Mouse (Mus musculus) embryonic facial prominence, embryonic 13.5 days (tissue): ENCODE results near the gene Duox2. TPM values are rescaled to one million over a fixed set of nuclear protein-coding genes. Genes with fewer than 3 reads are reported as not detected.

Source experiments
- ATAC-seq: fragments of 200-750 bp; cut with Nextera tagmentation; 2 replicates; pipeline ENCODE4 v1.8.0; 2017; ENCODE audit warnings: low read depth; ENCODE audit not compliant: insufficient number of reproducible peaks, insufficient read depth, low FRiP score, low TSS enrichment
- H3K27ac ChIP-seq: fragments of 300-500 bp; sonication (generic); 2 replicates; pipeline ENCODE4 v1.5.1; 2015; ENCODE audit warnings: moderate library complexity, mild to moderate bottlenecking, inconsistent platforms
- H3K27me3 ChIP-seq: fragments of 300-500 bp; sonication (generic); 2 replicates; pipeline ENCODE4 v1.6.1; 2015; ENCODE audit warnings: mild to moderate bottlenecking, inconsistent platforms
- H3K36me3 ChIP-seq: fragments of 300-500 bp; sonication (generic); 2 replicates; pipeline ENCODE4 v1.6.1; 2015; ENCODE audit warnings: mild to moderate bottlenecking, inconsistent platforms
- H3K4me1 ChIP-seq: fragments of 300-500 bp; sonication (generic); 2 replicates; pipeline ENCODE4 v1.6.1; 2015; ENCODE audit warnings: inconsistent platforms
- H3K4me2 ChIP-seq: fragments of 300-500 bp; sonication (generic); 2 replicates; pipeline ENCODE4 v1.6.1; 2015; ENCODE audit warnings: moderate library complexity, mild to moderate bottlenecking, inconsistent platforms
- H3K4me3 ChIP-seq: fragments of 300-500 bp; sonication (generic); 2 replicates; pipeline ENCODE4 v1.5.1; 2015; ENCODE audit warnings: mild to moderate bottlenecking, inconsistent platforms
- H3K9ac ChIP-seq: fragments of 300-500 bp; sonication (generic); 2 replicates; pipeline ENCODE4 v1.6.1; 2015; ENCODE audit warnings: mild to moderate bottlenecking, inconsistent platforms
- H3K9me3 ChIP-seq: fragments of 300-500 bp; sonication (generic); 2 replicates; pipeline ENCODE4 v1.6.1; 2016; ENCODE audit warnings: inconsistent platforms
- WGBS: fragments of 180-500 bp; shearing (Covaris S2); methylation state at CpG from one replicate; pipeline ENCODE4 v1.1.7; 2015; ENCODE audit warnings: mixed read lengths; 5-methylcytosine and 5-hydroxymethylcytosine counted together
- polyA plus RNA-seq: library from polyadenylated mRNA; unstranded; fragments of >200 nt; fragmentation: Nextera tagmentation; extraction: Ambion mirVana; gene quantifications from 2 replicates; pipeline ENCODE4 v1.2.1, GENCODE M21; 2015

Gene Duox2
- polyA plus RNA-seq, 1 experiment from 2014 or later: 0.14 TPM

GRCm38 (mm10) chr2:122233759-122234557 lies 64.3 kb downstream of the Duox2 start:
- Histone ChIP-seq H3K4me1 (peaks cover 6% of the 10 kb centered on the region), H3K27ac (peak overlapping the region; percentile 73), H3K27me3 (no peaks in the 10 kb centered on the region), H3K9ac (peak overlapping the region; percentile 75), H3K4me3 (peak overlapping the region; percentile 59), H3K4me2 (peak overlapping the region; percentile 83), H3K9me3 (no peaks in the 10 kb centered on the region), H3K36me3 (no peaks in the 10 kb centered on the region)
- WGBS: 4% methylated on average over 26 of the region's 26 CpGs
- ATAC-seq: peak; percentile 18; the same call in 1 of the 2 replicates

- H3K27me3 ChIP-seq: no peaks in the 10 kb centered on the region
- H3K9me3 ChIP-seq: no peaks in the 10 kb centered on the region
- peaks cover 6% of the 10 kb centered on the region for H3K4me1 ChIP-seq
- peak overlapping the region; percentile 73; the same call in 1 of the 2 replicates for H3K27ac ChIP-seq
- no peaks in the 10 kb centered on the region for H3K36me3 ChIP-seq
- H3K9ac ChIP-seq: no peak overlapping the region
- no peak overlapping the region for H3K4me3 ChIP-seq
- ATAC-seq: no peak
- peak overlapping the region; percentile 83 for H3K4me2 ChIP-seq
- WGBS: 53% methylated on average over 5 of the region's 5 CpGs
These were observed 64.9 kb downstream of the Duox2 start for GRCm38 (mm10) chr2:122233341-122233740.

GRCm38 (mm10) chr2:122231616-122232015 lies 66.6 kb downstream of the Duox2 start:
- H3K27ac ChIP-seq: no peak overlapping the region
- no peaks in the 10 kb centered on the region for H3K27me3 ChIP-seq
- peaks cover 6% of the 10 kb centered on the region for H3K4me1 ChIP-seq
- H3K9me3 ChIP-seq: no peaks in the 10 kb centered on the region
- 79% methylated on average over 9 of the region's 9 CpGs for WGBS
- ATAC-seq: no peak
- no peaks in the 10 kb centered on the region for H3K36me3 ChIP-seq
- no peak overlapping the region for H3K4me2 ChIP-seq
- H3K9ac ChIP-seq: no peak overlapping the region
- no peak overlapping the region for H3K4me3 ChIP-seq

- Histone ChIP-seq H3K36me3 (no peaks in the 10 kb centered on the region), H3K27me3 (no peaks in the 10 kb centered on the region), H3K4me1 (peaks cover 6% of the 10 kb centered on the region), H3K4me3 (no peak overlapping the region), H3K9ac (no peak overlapping the region), H3K27ac (no peak overlapping the region), H3K9me3 (no peaks in the 10 kb centered on the region), H3K4me2 (no peak overlapping the region)
- 76% methylated on average over 6 of the region's 6 CpGs for WGBS
- ATAC-seq: no peak
These were observed 67.9 kb downstream of the Duox2 start for GRCm38 (mm10) chr2:122230395-122230794.

Other genes starting within 250 kb of the Duox2 start
- gene Spg11, start 180.1 kb downstream of the Duox2 start, polyA plus RNA-seq: 9.1 and 10.1 TPM in 2 replicates
- 239 and 303 TPM in 2 replicates for gene B2m, start 150.8 kb downstream of the Duox2 start, polyA plus RNA-seq
- gene Trim69, start 137.7 kb downstream of the Duox2 start, polyA plus RNA-seq: not detected in 2 replicates
- not detected in 2 replicates for gene Patl2, start 112.3 kb downstream of the Duox2 start, polyA plus RNA-seq
- gene Terb2, start 112.2 kb downstream of the Duox2 start, polyA plus RNA-seq: not detected in 2 replicates
- gene Sord, start 63.7 kb downstream of the Duox2 start, polyA plus RNA-seq: 23.0 and 25.0 TPM in 2 replicates
- gene Duoxa2, start 451 bp upstream of the Duox2 start, polyA plus RNA-seq: not detected in 2 replicates
- 1.6 and 1.9 TPM in 2 replicates for gene Duoxa1, start 15.3 kb upstream of the Duox2 start, polyA plus RNA-seq
- 0.31 and 0.32 TPM in 2 replicates for gene Duox1, start 17.2 kb upstream of the Duox2 start, polyA plus RNA-seq
- 4.3 and 6.6 TPM in 2 replicates for gene Shf, start 70.7 kb upstream of the Duox2 start, polyA plus RNA-seq
- gene Slc28a2, start 128.0 kb upstream of the Duox2 start, polyA plus RNA-seq: 0.40 TPM in 1 of 2 replicates, not detected in the other
- gene Gm14085, start 186.5 kb upstream of the Duox2 start, polyA plus RNA-seq: not detected in 2 replicates